Mouse (Mus musculus) adrenal gland (tissue): ENCODE measurements around the gene Angptl1.

Experiments
- intact Hi-C: fragments of 180-260 bp; cut with DNase I; formaldehyde crosslinking; loops from one replicate; pipeline ENCODE4 v1.15.1; 2025

Angptl1 gene

GRCm38 (mm10) chr1:156870028-156870427 lies 31.7 kb downstream of the Angptl1 start:
- intact Hi-C loops, result no loop called here

DNA sequence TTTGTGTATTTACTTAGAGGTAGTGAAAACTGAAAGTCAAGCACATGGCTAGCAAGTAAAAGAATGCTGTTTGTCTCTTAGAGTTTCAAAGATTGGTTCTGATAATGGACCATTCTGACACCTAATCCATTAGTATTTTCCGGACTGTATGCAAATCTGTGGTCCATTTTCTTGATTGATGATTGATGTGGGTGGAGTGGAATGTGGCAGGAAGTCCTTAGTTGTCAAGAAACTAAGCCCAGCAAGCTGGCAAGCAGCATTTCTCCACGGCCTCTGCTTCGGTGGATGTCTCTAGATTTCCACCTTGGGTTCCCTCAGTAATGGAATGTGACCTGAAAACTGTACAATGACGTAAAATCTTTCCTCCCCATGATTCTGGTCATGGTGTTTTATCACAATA lies 32.3 kb downstream of the Angptl1 start:
- intact Hi-C loops, result no loop called here

- intact Hi-C loops, result no loop called here
Observed at GRCm38 (mm10) chr1:156884782-156885181, 46.4 kb downstream of the Angptl1 start.

GRCm38 (mm10) chr1:156885879-156886278 lies 47.5 kb downstream of the Angptl1 start:
- intact Hi-C loops, result no loop called here

- intact Hi-C loops, result no loop called here
Observed at GRCm38 (mm10) chr1:156888830-156889229, 50.5 kb downstream of the Angptl1 start.

DNA sequence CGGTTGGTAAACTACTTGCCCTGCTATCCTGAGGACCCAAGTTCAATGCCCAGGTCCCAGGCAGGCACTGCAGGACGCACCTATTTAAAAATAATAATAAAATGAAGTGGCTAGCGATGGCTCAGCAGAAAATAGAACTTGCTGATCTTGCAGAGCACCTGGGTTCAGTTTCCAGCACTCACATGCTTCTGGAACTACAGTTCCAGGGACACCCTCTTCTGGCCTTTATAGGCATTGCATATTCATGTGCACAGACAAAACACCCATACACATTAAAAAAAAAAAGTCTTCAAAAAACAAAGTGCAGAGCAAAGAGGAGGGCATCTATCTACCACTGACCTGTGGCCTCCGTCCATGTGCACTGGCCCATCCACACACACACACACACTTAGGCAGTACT lies 53.2 kb downstream of the Angptl1 start:
- intact Hi-C loops, result no loop called here

DNA sequence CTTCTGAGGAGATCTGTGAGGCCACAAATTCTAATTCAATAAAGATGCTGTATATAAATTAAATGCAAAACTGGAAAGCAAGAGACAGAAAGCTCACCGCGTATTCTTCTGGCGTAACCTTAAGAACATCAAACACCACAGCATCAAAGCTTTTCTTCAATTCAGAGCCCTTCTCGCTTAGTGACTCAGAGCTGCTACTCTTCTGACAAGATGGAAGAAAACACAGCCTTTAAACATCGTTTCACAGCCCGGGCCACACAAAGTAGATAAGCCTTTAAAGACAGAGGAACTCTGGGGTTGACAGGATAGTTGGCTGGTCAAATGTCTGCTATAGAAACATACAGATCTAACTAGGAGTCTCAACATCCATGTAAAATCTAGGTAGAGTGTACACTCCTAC lies 63.3 kb downstream of the Angptl1 start:
- intact Hi-C loops, result no loop called here

- intact Hi-C loops, result no loop called here
Observed at GRCm38 (mm10) chr1:156903899-156904298, 65.5 kb downstream of the Angptl1 start.

GRCm38 (mm10) chr1:156905660-156906059 lies 67.3 kb downstream of the Angptl1 start:
- intact Hi-C loops, result loop anchor here (5.0 kb wide), 1 partner anchor 163 kb away; no protein-coding TSS in a partner anchor

DNA sequence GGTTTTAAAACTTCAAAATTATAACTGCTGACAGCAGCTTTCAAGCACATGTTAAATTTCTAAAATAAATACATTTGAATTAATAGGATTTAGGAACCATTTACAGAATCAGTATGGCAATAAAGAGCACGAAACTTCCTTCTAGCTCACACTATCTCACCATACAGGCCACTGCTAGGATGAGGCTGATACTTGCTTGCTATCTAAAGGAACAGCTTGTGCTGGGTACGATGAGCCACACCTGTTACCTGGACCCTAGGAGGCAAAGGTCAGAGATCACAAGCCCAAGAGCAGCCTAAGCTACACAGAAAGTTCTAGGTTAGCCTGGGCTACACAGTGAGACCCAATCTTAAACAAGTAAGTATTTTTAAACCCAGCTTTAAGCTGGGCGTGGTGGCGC lies 70.9 kb downstream of the Angptl1 start:
- intact Hi-C loops, result loop anchor here (5.0 kb wide), 1 partner anchor 167 kb away; no protein-coding TSS in a partner anchor

DNA sequence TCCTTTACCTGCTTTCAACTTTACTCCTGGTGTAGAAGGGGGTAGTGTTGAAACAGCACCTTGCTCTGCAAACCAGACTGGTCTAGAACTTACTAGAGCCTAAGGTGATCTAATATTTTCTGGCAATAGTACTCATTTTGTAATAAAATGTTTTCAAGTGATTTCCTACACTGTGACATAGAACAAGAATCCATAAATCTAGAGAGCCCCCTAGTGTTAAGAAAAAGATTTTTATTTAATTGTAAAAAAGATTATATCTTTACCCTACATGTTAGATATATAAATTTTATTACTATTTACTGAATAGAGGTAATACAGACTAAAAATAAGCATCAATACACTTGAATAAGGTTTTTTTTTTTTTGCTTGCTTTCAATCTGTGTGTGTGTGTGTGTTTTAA lies 71.5 kb downstream of the Angptl1 start:
- intact Hi-C loops, result loop anchor here (5.0 to 10.0 kb wide), 2 partner anchors 168 to 375 kb away; no protein-coding TSS in a partner anchor
